In the genomic region with DNA sequence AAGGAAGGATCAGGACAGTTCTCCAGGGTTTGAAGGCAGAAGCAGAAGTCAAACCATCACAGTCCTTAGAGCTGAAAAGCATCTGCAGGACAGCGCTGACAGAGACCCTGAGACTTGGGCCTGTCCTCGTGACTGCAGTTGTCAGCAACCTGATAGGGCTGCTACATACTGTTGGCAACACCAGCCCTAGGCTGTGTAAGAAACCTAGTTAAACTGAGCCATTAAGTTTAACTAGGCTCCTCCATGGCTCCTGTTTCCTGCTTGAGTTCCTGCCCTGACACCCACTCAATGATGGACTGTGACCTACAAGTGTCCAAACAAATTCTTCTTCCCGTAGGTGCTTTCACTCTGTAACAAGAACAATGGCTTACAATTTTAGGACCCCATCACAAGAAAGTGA, we compare ENCODE assay signal across 27 mouse cellular contexts. TPM values are rescaled to one million over a fixed set of nuclear protein-coding genes. Genes with fewer than 3 reads are reported as not detected.
DNase-seq lines count a peak whose midpoint lies in the region; ATAC-seq lines count a peak whose summit lies in the region.
"Had no signal": no experiment of that assay in that cellular context is flagged by ENCODE, and none has a peak within 500 bp of the region (broad histone marks: within the 10 kb centered on the region; RNA-seq: fewer than 3 reads in every experiment).

No protein-coding gene starts in this region.

- no peak overlapping the region for H3K9ac ChIP-seq in kidney, embryonic 15.5 days
- H3K9ac ChIP-seq in limb, embryonic 11.5 days (ENCODE audit: low read length): no peak overlapping the region
- H3K9ac ChIP-seq: embryonic facial prominence, embryonic 13.5 days; embryonic facial prominence, embryonic 15.5 days; forebrain, embryonic 12.5 days had no signal

- no peaks in the 10 kb centered on the region for H3K9me3 ChIP-seq in kidney, embryonic 15.5 days (replicated peaks)
- H3K9me3 ChIP-seq in limb, embryonic 11.5 days (ENCODE audit: control insufficient read depth, low read length): no peaks in the 10 kb centered on the region
- H3K9me3 ChIP-seq in limb, embryonic 10.5 days (replicated peaks): no peaks in the 10 kb centered on the region
- H3K9me3 ChIP-seq: embryonic facial prominence, embryonic 13.5 days; embryonic facial prominence, embryonic 15.5 days; forebrain, embryonic 10.5 days; forebrain, embryonic 12.5 days had no signal

- WGBS in kidney, embryonic 15.5 days: 44% methylated on average over 3 of the region's 3 CpGs
- 53% methylated on average over 3 of the region's 3 CpGs for WGBS in limb, embryonic 11.5 days
- 75% methylated on average over 3 of the region's 3 CpGs for WGBS in limb, embryonic 10.5 days

- no peaks in the 10 kb centered on the region for H3K27me3 ChIP-seq in kidney, embryonic 15.5 days
- H3K27me3 ChIP-seq in limb, embryonic 11.5 days (ENCODE audit: control insufficient read depth, insufficient read depth, low read length): no peaks in the 10 kb centered on the region
- H3K27me3 ChIP-seq in limb, embryonic 10.5 days (ENCODE audit: low read depth, poor library complexity, severe bottlenecking): no peaks in the 10 kb centered on the region
- H3K27me3 ChIP-seq: embryonic facial prominence, embryonic 13.5 days; embryonic facial prominence, embryonic 15.5 days; forebrain, embryonic 12.5 days had no signal

- no peak overlapping the region for H3K4me2 ChIP-seq in kidney, embryonic 15.5 days
- no peak overlapping the region for H3K4me2 ChIP-seq in limb, embryonic 11.5 days (ENCODE audit: low read depth, severe bottlenecking)
- H3K4me2 ChIP-seq: embryonic facial prominence, embryonic 13.5 days; embryonic facial prominence, embryonic 15.5 days; forebrain, embryonic 12.5 days had no signal

- H3K27ac ChIP-seq in kidney, embryonic 15.5 days: no peak overlapping the region
- no peak overlapping the region for H3K27ac ChIP-seq in limb, embryonic 11.5 days (replicated peaks; ENCODE audit: low read depth, low read length)
- H3K27ac ChIP-seq in limb, embryonic 10.5 days: no peak overlapping the region
- H3K27ac ChIP-seq: embryonic facial prominence, embryonic 13.5 days; embryonic facial prominence, embryonic 15.5 days; forebrain, embryonic 10.5 days; forebrain, embryonic 12.5 days had no signal

- no peaks in the 10 kb centered on the region for H3K4me1 ChIP-seq in kidney, embryonic 15.5 days
- no peaks in the 10 kb centered on the region for H3K4me1 ChIP-seq in limb, embryonic 11.5 days (ENCODE audit: control insufficient read depth, insufficient read depth, low read length)
- no peaks in the 10 kb centered on the region for H3K4me1 ChIP-seq in limb, embryonic 10.5 days
- H3K4me1 ChIP-seq: embryonic facial prominence, embryonic 13.5 days; embryonic facial prominence, embryonic 15.5 days; forebrain, embryonic 12.5 days had no signal

- DNase-seq in kidney, postnatal 36 days: no peak
- no peak for DNase-seq in limb, embryonic 11.5 days (ENCODE audit: low spot score)
- no peak for DNase-seq in limb, embryonic 10.5 days (ENCODE audit: low spot score)
- DNase-seq in hindlimb bud, embryonic 11.5 days (ENCODE audit: extremely low spot score, low read depth, low spot score): peak; percentile 10
- DNase-seq: adrenal gland, adult 2 months; adrenal gland, postnatal 10 days; adrenal gland, postnatal 25 days; cerebellum, adult 11 months; cerebellum, adult 18-20 months; cerebellum, adult 8-10 months; cerebellum, adult 9-11 months; cerebellum, postnatal 14 days; cerebellum, postnatal 36 days; embryo, embryonic 11 days had no signal

- H3K36me3 ChIP-seq in kidney, embryonic 15.5 days: no peaks in the 10 kb centered on the region
- H3K36me3 ChIP-seq in limb, embryonic 11.5 days (ENCODE audit: control insufficient read depth, insufficient read depth, low read length): no peaks in the 10 kb centered on the region
- no peaks in the 10 kb centered on the region for H3K36me3 ChIP-seq in limb, embryonic 10.5 days
- H3K36me3 ChIP-seq: embryonic facial prominence, embryonic 13.5 days; embryonic facial prominence, embryonic 15.5 days; forebrain, embryonic 10.5 days; forebrain, embryonic 12.5 days had no signal

- 0 out of 2 replicates have a peak, but pooled peaks have one; percentile 49 for ATAC-seq in kidney, embryonic 15.5 days (replicated peaks; ENCODE audit: low FRiP score)
- ATAC-seq in limb, embryonic 11.5 days (ENCODE audit: insufficient number of reproducible peaks, low FRiP score, low TSS enrichment, low read depth): peak; percentile 54; the same call in 1 of the 2 replicates
- no peak for ATAC-seq in monocyte, adult 5-6 weeks (replicated peaks; ENCODE audit: insufficient number of reproducible peaks, low FRiP score, low TSS enrichment, poor library complexity, severe bottlenecking)
- ATAC-seq: forebrain, embryonic 14.5 days had no signal

- H3K4me3 ChIP-seq in kidney, embryonic 15.5 days (replicated peaks): no peak overlapping the region
- H3K4me3 ChIP-seq in limb, embryonic 11.5 days (ENCODE audit: low read depth, low read length): no peak overlapping the region
- H3K4me3 ChIP-seq in limb, embryonic 10.5 days: no peak overlapping the region
- H3K4me3 ChIP-seq: embryonic facial prominence, embryonic 13.5 days; embryonic facial prominence, embryonic 15.5 days; erythroblast, embryonic 14.5 days; forebrain, embryonic 10.5 days; forebrain, embryonic 12.5 days had no signal

RNA-seq across cellular contexts. Expression of gene Mael, which starts 33.4 kb away (rescaled TPM):
- 0.19 TPM in 1 of 2 replicates, not detected in the other for polyA plus RNA-seq in kidney, embryonic 15.5 days (2015; fragmentation: Nextera tagmentation; extraction: Ambion mirVana)
- polyA plus RNA-seq in limb, embryonic 11.5 days (2014; fragmentation: Nextera tagmentation; extraction: Ambion mirVana): not detected in 2 replicates
- polyA plus RNA-seq in limb, embryonic 10.5 days (2016; fragmentation: Nextera tagmentation; extraction: Ambion mirVana): 0.11 TPM in 1 of 2 replicates, not detected in the other
- total RNA-seq in monocyte, adult 5-6 weeks (2017): 1.1 TPM in 1 of 3 replicates, not detected in the others
- total RNA-seq: adrenal gland, adult 2 months; adrenal gland, postnatal 10 days; adrenal gland, postnatal 25 days; adrenal gland, postnatal 4 days; common myeloid progenitor, adult 5-6 weeks; MEL had no signal
- polyA plus RNA-seq: adrenal gland, adult 2 months; C2C12; embryonic facial prominence, embryonic 11.5 days; embryonic facial prominence, embryonic 13.5 days; embryonic facial prominence, embryonic 15.5 days; erythroblast, embryonic 14.5 days; forebrain, embryonic 10.5 days; forebrain, embryonic 12.5 days; forebrain, embryonic 14.5 days had no signal

RNA-seq across cellular contexts. Expression of gene Ildr2, which starts 48.8 kb away (rescaled TPM):
- polyA plus RNA-seq in kidney, embryonic 15.5 days (2015; fragmentation: Nextera tagmentation; extraction: Ambion mirVana): 1.6 and 1.7 TPM in 2 replicates
- 0.64 and 0.77 TPM in 2 replicates for polyA plus RNA-seq in limb, embryonic 11.5 days (2014; fragmentation: Nextera tagmentation; extraction: Ambion mirVana)
- polyA plus RNA-seq in limb, embryonic 10.5 days (2016; fragmentation: Nextera tagmentation; extraction: Ambion mirVana): 0.63 and 0.77 TPM in 2 replicates
- total RNA-seq in monocyte, adult 5-6 weeks (2017): 0.10 TPM in 1 of 3 replicates, not detected in the others
- total RNA-seq: common myeloid progenitor, adult 5-6 weeks; MEL had no signal
- polyA plus RNA-seq: erythroblast, embryonic 14.5 days had no signal
